15 mouse cellular contexts compared by ENCODE assay signal in the genomic region with DNA sequence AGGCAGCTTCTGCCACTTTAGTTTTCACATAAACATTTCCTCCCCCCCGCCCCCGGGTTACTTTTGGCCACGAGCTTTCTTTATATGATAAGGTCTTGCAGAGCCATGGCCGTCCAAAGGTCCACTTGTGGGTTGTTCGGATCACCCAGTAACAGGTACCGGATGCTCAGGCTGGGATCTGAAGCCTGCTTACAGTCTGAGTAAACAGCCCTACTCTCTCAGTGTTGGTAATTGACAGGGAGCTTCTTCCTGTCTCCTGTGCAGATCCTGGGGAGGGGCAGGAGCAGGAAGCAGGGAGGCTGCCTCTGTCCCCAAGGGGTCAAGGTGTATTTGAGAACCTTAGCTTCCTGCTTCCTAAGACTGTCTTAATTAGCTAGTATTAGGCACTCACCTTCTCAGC.
A peak's percentile ranks its signal among the peaks of the same experiment; 100 is the strongest.
DNase-seq lines count a peak whose midpoint lies in the region; ATAC-seq and TF ChIP-seq lines count a peak whose summit lies in the region.
"Had no signal": no experiment of that assay in that cellular context is flagged by ENCODE, and none has a peak within 500 bp of the region (broad histone marks: within the 10 kb centered on the region; RNA-seq: fewer than 3 reads in every experiment).

No protein-coding gene starts in this region.

- intact Hi-C loops in heart, postnatal 36 days (cut with DNase I), result no loop called here

- H3K27ac ChIP-seq in heart, embryonic 11.5 days (ENCODE audit: low read depth, low read length), result peak overlapping the region; percentile 84
- H3K27ac ChIP-seq in liver, adult 2 months (replicated peaks; ENCODE audit: insufficient read depth, low read depth, low read length), result no peak overlapping the region
- no peak overlapping the region for H3K27ac ChIP-seq in liver, postnatal 0 days (ENCODE audit: low read depth)
- peak overlapping the region; percentile 40; the same call in 1 of the 2 replicates for H3K27ac ChIP-seq in heart, embryonic 16.5 days (ENCODE audit: low read length)
- H3K27ac ChIP-seq in midbrain, embryonic 13.5 days, result peak overlapping the region; percentile 36; the same call in 1 of the 2 replicates
- H3K27ac ChIP-seq: embryonic facial prominence, embryonic 12.5 days; liver, embryonic 12.5 days; neural tube, embryonic 13.5 days had no signal

- DNase-seq in heart, postnatal 36 days, result no peak
- peak; percentile 8 for DNase-seq in liver, adult 2 months (ENCODE audit: extremely low read depth, low read depth, low spot score)
- DNase-seq in liver, postnatal 0 days, result no peak
- DNase-seq in frontal cortex, postnatal 10 days (ENCODE audit: low spot score in 2 of 2), result no peak
- DNase-seq in testis, postnatal 10 days (ENCODE audit: low spot score), result no peak
- DNase-seq: cerebellum, adult 11 months; cerebellum, postnatal 25 days; kidney, postnatal 14 days; lung, postnatal 4 days had no signal

- H3K36me3 ChIP-seq in heart, embryonic 11.5 days (ENCODE audit: control insufficient read depth, insufficient read depth, low read length), result no peaks in the 10 kb centered on the region
- 0 out of 2 replicates have a peak, but pooled peaks cover 2% of the 10 kb centered on the region for H3K36me3 ChIP-seq in liver, adult 2 months (ENCODE audit: control insufficient read depth, insufficient read depth, low read length)
- H3K36me3 ChIP-seq in liver, postnatal 0 days (replicated peaks; ENCODE audit: insufficient read depth, low read length), result no peaks in the 10 kb centered on the region; the same call in 1 of the 2 replicates
- peaks cover 4% of the 10 kb centered on the region; the same call in 1 of the 2 replicates for H3K36me3 ChIP-seq in heart, embryonic 16.5 days (ENCODE audit: control insufficient read depth, insufficient read depth)
- peaks cover 25% of the 10 kb centered on the region for H3K36me3 ChIP-seq in midbrain, embryonic 13.5 days
- H3K36me3 ChIP-seq: liver, embryonic 12.5 days had no signal

- H3K4me2 ChIP-seq in heart, embryonic 11.5 days, result no peak overlapping the region
- no peak overlapping the region for H3K4me2 ChIP-seq in liver, postnatal 0 days (ENCODE audit: low read depth, low read length)
- no peak overlapping the region for H3K4me2 ChIP-seq in heart, embryonic 16.5 days (ENCODE audit: low read depth, low read length)
- H3K4me2 ChIP-seq in midbrain, embryonic 13.5 days (replicated peaks), result no peak overlapping the region
- H3K4me2 ChIP-seq: embryonic facial prominence, embryonic 12.5 days; liver, embryonic 12.5 days; neural tube, embryonic 13.5 days had no signal

- ATAC-seq in heart, embryonic 11.5 days (replicated peaks; ENCODE audit: insufficient number of reproducible peaks, low FRiP score, low TSS enrichment), result peak; percentile 49; the same call in 1 of the 2 replicates
- ATAC-seq in liver, postnatal 0 days, result no peak
- ATAC-seq in heart, embryonic 16.5 days (replicated peaks; ENCODE audit: extremely low read depth, insufficient read depth, low FRiP score), result 0 out of 2 replicates have a peak, but pooled peaks have one; percentile 45
- ATAC-seq in midbrain, embryonic 13.5 days, result no peak
- ATAC-seq: liver, embryonic 12.5 days had no signal

- H3K9me3 ChIP-seq in heart, embryonic 11.5 days (replicated peaks; ENCODE audit: control insufficient read depth, low read length), result no peaks in the 10 kb centered on the region
- H3K9me3 ChIP-seq in liver, postnatal 0 days (ENCODE audit: low read length), result no peaks in the 10 kb centered on the region
- no peaks in the 10 kb centered on the region for H3K9me3 ChIP-seq in heart, embryonic 16.5 days (replicated peaks; ENCODE audit: control insufficient read depth, low read length)
- no peaks in the 10 kb centered on the region for H3K9me3 ChIP-seq in midbrain, embryonic 13.5 days
- H3K9me3 ChIP-seq: embryonic facial prominence, embryonic 12.5 days; liver, embryonic 12.5 days; neural tube, embryonic 13.5 days had no signal

- H3K9ac ChIP-seq in heart, embryonic 11.5 days (ENCODE audit: low read depth, low read length), result no peak overlapping the region
- no peak overlapping the region for H3K9ac ChIP-seq in liver, adult 2 months (ENCODE audit: low read depth, low read length)
- H3K9ac ChIP-seq in liver, postnatal 0 days (replicated peaks), result no peak overlapping the region
- no peak overlapping the region for H3K9ac ChIP-seq in heart, embryonic 16.5 days (ENCODE audit: low read length)
- no peak overlapping the region for H3K9ac ChIP-seq in midbrain, embryonic 13.5 days (replicated peaks)
- H3K9ac ChIP-seq: embryonic facial prominence, embryonic 12.5 days; liver, embryonic 12.5 days; neural tube, embryonic 13.5 days had no signal

- no peaks in the 10 kb centered on the region for H3K79me2 ChIP-seq in liver, adult 2 months (ENCODE audit: control insufficient read depth, insufficient read depth, low read length)

- TF ChIP-seq EP300 in liver, postnatal 0 days (IDR thresholded peaks at IDR 0.05; ENCODE audit: low read depth), result no peak

- no peak for TF ChIP-seq POLR2A in liver, adult 2 months (IDR thresholded peaks at IDR 0.05; ENCODE audit: extremely low read depth, insufficient read depth, low read length)

- WGBS in heart, embryonic 11.5 days (ENCODE audit: insufficient replicate concordance), result 47% methylated on average over 6 of the region's 6 CpGs
- WGBS in liver, adult 2 months, result 41% methylated on average over 6 of the region's 6 CpGs
- WGBS in liver, postnatal 0 days (ENCODE audit: insufficient replicate concordance), result 60% methylated on average over 6 of the region's 6 CpGs
- 50% methylated on average over 6 of the region's 6 CpGs for WGBS in heart, embryonic 16.5 days
- 87% methylated on average over 6 of the region's 6 CpGs for WGBS in midbrain, embryonic 13.5 days

- no peaks in the 10 kb centered on the region for H3K27me3 ChIP-seq in heart, embryonic 11.5 days (ENCODE audit: control insufficient read depth, insufficient read depth, low read length)
- no peaks in the 10 kb centered on the region for H3K27me3 ChIP-seq in liver, adult 2 months (ENCODE audit: control insufficient read depth, insufficient read depth, low read length)
- H3K27me3 ChIP-seq in liver, postnatal 0 days (ENCODE audit: insufficient read depth, low read length), result no peaks in the 10 kb centered on the region
- H3K27me3 ChIP-seq in heart, embryonic 16.5 days (ENCODE audit: control insufficient read depth, insufficient read depth, low read length), result no peaks in the 10 kb centered on the region
- H3K27me3 ChIP-seq in midbrain, embryonic 13.5 days, result no peaks in the 10 kb centered on the region
- H3K27me3 ChIP-seq: embryonic facial prominence, embryonic 12.5 days; liver, embryonic 12.5 days; neural tube, embryonic 13.5 days had no signal

- no peak for TF ChIP-seq CTCF in liver, adult 2 months (IDR thresholded peaks at IDR 0.05; ENCODE audit: low read depth, low read length)
- no peak for TF ChIP-seq CTCF in liver, postnatal 0 days (IDR thresholded peaks at IDR 0.05; ENCODE audit: low read depth)

- peaks cover 17% of the 10 kb centered on the region for H3K4me1 ChIP-seq in heart, embryonic 11.5 days (ENCODE audit: control insufficient read depth, insufficient read depth, low read length)
- H3K4me1 ChIP-seq in liver, adult 2 months (ENCODE audit: control insufficient read depth, insufficient read depth, low read length), result no peaks in the 10 kb centered on the region
- no peaks in the 10 kb centered on the region for H3K4me1 ChIP-seq in liver, postnatal 0 days (ENCODE audit: insufficient read depth)
- H3K4me1 ChIP-seq in heart, embryonic 16.5 days (ENCODE audit: control insufficient read depth, insufficient read depth, low read length), result peaks cover 18% of the 10 kb centered on the region
- H3K4me1 ChIP-seq in midbrain, embryonic 13.5 days (replicated peaks), result peaks cover 24% of the 10 kb centered on the region

- H3K4me3 ChIP-seq in heart, embryonic 11.5 days (ENCODE audit: low read depth, low read length), result no peak overlapping the region
- no peak overlapping the region for H3K4me3 ChIP-seq in liver, adult 2 months (ENCODE audit: insufficient read depth, low read depth, low read length)
- no peak overlapping the region for H3K4me3 ChIP-seq in liver, postnatal 0 days (ENCODE audit: low read depth, low read length)
- H3K4me3 ChIP-seq in heart, embryonic 16.5 days (ENCODE audit: low read length), result no peak overlapping the region
- H3K4me3 ChIP-seq in midbrain, embryonic 13.5 days (replicated peaks), result no peak overlapping the region
- H3K4me3 ChIP-seq: embryonic facial prominence, embryonic 12.5 days; liver, embryonic 12.5 days; neural tube, embryonic 13.5 days had no signal

Comparison
In these comparisons a context has a peak if more than half of its experiments do, and no peak if none do; other contexts are left out.
1. ATAC-seq: peak in heart, embryonic 11.5 days (single experiment) and heart, embryonic 16.5 days (single experiment); none in liver, postnatal 0 days (single experiment) and midbrain, embryonic 13.5 days (single experiment).
2. H3K27ac ChIP-seq: peak in heart, embryonic 11.5 days (single experiment), heart, embryonic 16.5 days (single experiment) and midbrain, embryonic 13.5 days (single experiment); none in liver, adult 2 months (single experiment) and liver, postnatal 0 days (single experiment).